Mouse (Mus musculus): ENCODE results near the gene Ctsa. TPM values are rescaled to one million over a fixed set of nuclear protein-coding genes. Genes with fewer than 3 reads are reported as not detected.
A peak's percentile ranks its signal among the peaks of the same experiment; 100 is the strongest.
"Not testable (repeated sequence)": the region's sequence is repeated elsewhere in the genome, so short reads cannot be mapped to it uniquely, and the experiment has no call there.

Gene Ctsa
- polyA plus RNA-seq, 1 experiment from 2014 or later, result 89.7 TPM

DNA sequence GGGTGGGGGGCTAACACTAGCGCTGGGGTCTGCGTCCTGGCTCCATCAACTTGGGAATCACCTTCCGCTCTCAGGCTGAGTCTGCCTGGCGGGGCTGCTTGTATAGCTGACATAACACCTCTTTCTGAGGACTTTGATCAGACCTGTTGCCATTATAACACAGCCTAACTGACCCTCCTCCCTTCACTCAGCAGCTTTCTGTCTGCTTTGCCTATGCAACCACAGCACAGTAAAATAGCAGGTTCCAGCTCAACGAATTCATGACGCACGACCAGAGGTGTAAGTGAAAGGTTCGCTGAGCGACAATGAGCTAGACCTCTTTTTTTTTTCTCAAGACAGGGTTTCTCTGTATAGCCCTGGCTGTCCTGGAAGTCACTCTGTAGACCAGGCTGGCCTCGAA is 1.6 kb upstream of the Ctsa start:
- DNase-seq (ENCODE audit: low spot score, missing footprints) (no peak), ATAC-seq (ENCODE audit: low FRiP score) (no peak)
- H3K9me3 ChIP-seq (ENCODE audit: control insufficient read depth, low read length), result no peaks in the 10 kb centered on the region
- H3K4me3 ChIP-seq (ENCODE audit: low read depth, low read length), result no peak overlapping the region
- H3K4me2 ChIP-seq, result no peak overlapping the region
- peaks cover 7% of the 10 kb centered on the region; the same call in 1 of the 2 replicates for H3K36me3 ChIP-seq (ENCODE audit: control insufficient read depth, insufficient read depth, low read length)
- H3K9ac ChIP-seq (ENCODE audit: low read length), result no peak overlapping the region
- 92% methylated on average over 10 of the region's 10 CpGs for WGBS
- peaks cover 18% of the 10 kb centered on the region for H3K4me1 ChIP-seq (ENCODE audit: control insufficient read depth, insufficient read depth, low read length)
- no peaks in the 10 kb centered on the region for H3K27me3 ChIP-seq (ENCODE audit: control insufficient read depth, insufficient read depth, low read length)
- H3K27ac ChIP-seq (ENCODE audit: low read depth, low read length), result no peak overlapping the region

DNA sequence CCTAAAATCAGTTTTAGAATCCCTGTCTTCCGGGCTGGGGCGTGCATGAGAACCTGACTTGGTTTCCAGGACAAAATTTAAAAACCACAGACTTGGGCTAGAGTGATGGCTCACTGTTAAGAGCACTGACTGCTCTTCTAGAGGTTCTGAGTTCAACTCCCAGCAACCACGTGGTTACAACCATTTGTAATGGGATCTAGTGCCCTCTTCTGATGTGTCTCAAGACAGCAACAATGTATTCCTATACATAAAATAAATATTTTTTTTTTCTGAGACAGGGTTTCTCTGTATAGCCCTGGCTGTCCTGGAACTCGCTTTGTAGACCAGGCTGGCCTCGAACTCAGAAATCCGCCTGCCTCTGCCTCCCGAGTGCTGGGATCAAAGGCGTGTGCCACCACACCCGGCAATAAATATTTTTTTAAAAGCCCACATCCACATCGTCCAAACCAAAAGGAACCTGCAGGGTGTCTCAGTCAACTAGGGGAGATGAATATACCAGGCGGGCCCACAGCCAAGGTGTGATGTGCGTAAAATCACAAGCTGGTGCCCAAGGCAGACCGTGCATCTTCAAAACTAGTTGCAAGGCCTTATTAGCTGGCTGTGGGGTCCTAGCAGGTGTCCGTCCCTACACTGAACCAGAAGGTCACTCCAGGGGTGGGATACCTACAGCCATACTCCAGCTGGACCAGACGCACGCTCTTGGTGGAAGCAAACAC is 483 bp upstream of the Ctsa start:
- DNase-seq (ENCODE audit: low spot score, missing footprints), result peak; percentile 86
- 66% methylated on average over 16 of the region's 16 CpGs for WGBS
- H3K27ac ChIP-seq (ENCODE audit: low read depth, low read length), result no peak overlapping the region; the same call in 1 of the 2 replicates

DNA sequence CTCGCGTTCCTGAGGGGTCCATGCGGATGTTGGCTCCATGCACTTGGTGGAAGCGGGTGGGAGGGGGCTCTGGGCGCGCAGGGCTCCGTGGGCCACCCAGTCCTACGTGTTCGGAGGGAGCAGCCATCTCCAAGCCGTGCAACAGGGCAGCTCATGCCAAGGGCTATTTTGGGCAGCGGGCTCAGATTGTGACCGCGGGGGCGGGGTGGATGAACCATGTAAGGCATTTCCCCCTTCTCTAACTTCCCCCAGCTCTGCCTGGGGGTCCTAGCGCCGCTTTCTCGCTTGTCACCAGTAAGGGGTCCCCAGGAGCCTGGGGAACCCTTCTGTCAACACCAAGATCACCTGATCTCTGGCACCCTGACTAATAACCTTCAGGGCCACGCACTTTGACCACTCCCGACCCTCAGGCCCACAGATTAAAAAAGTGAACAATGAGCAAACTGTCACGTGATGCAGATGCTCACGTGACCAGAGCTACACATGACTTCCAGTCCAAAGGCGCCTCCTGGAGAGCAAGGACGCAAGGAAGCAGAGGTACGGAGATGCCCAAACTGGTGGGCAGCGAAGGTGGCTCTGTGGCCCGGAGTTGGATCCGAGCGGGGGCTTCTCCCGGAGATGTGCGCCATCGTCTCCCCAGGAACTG is 764 bp downstream of the Ctsa start, which contains the start of gene Neurl2:
Gene Neurl2 (minus strand): TSS at position 143 of the 646 bp plus-strand sequence.
- Histone ChIP-seq H3K36me3 (ENCODE audit: control insufficient read depth, insufficient read depth, low read length) (no peaks in the 10 kb centered on the region), H3K27ac (ENCODE audit: low read depth, low read length) (peak within 1 kb of the TSS; percentile 7; the same call in 1 of the 2 replicates), H3K4me1 (ENCODE audit: control insufficient read depth, insufficient read depth, low read length) (peaks cover 18% of the 10 kb centered on the region), H3K4me3 (ENCODE audit: low read depth, low read length) (peak within 1 kb of the TSS; percentile 65), H3K4me2 (peak within 1 kb of the TSS; percentile 100), H3K9me3 (ENCODE audit: control insufficient read depth, low read length) (no peaks in the 10 kb centered on the region), H3K27me3 (ENCODE audit: control insufficient read depth, insufficient read depth, low read length) (no peaks in the 10 kb centered on the region), H3K9ac (ENCODE audit: low read length) (peak within 1 kb of the TSS; percentile 78)
- WGBS, result under 1% methylated on average over 31 of the region's 31 CpGs
- ATAC-seq (ENCODE audit: low FRiP score) (peak; percentile 73), DNase-seq (ENCODE audit: low spot score, missing footprints) (peak; percentile 99)

More for the DNA sequence above, 483 bp upstream of the Ctsa start:
- H3K4me2 ChIP-seq, result peak overlapping the region; percentile 100
- H3K4me1 ChIP-seq (ENCODE audit: control insufficient read depth, insufficient read depth, low read length), result peaks cover 18% of the 10 kb centered on the region
- peak overlapping the region; percentile 78 for H3K9ac ChIP-seq (ENCODE audit: low read length)
- H3K4me3 ChIP-seq (ENCODE audit: low read depth, low read length), result peak overlapping the region; percentile 65
- no peak; the same call in 1 of the 2 replicates for ATAC-seq (ENCODE audit: low FRiP score)
- no peaks in the 10 kb centered on the region for H3K9me3 ChIP-seq (ENCODE audit: control insufficient read depth, low read length)
- no peaks in the 10 kb centered on the region for H3K27me3 ChIP-seq (ENCODE audit: control insufficient read depth, insufficient read depth, low read length)
- peaks cover 6% of the 10 kb centered on the region; the same call in 1 of the 2 replicates for H3K36me3 ChIP-seq (ENCODE audit: control insufficient read depth, insufficient read depth, low read length)

DNA sequence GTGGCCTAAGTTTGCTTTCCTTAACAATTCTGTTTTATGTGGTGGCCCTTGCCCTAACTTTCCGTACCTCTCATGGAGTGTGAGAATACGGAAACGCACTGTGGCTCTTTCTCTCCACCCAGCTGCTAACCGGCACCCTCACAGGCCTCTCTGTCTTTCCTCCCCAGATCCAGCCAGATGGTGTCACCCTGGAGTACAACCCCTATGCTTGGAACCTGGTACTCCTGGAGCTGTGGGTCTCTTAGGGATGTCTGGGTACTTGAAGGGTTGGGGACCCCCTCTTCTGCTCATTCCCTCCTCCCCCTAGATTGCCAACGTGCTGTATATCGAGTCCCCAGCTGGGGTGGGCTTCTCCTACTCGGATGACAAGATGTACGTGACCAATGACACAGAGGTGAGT is 1.9 kb downstream of the Ctsa start:
- peak overlapping the region; percentile 78; the same call in 1 of the 2 replicates for H3K9ac ChIP-seq (ENCODE audit: low read length)
- H3K36me3 ChIP-seq (ENCODE audit: control insufficient read depth, insufficient read depth, low read length), result peaks cover 2% of the 10 kb centered on the region; the same call in 1 of the 2 replicates
- no peaks in the 10 kb centered on the region for H3K9me3 ChIP-seq (ENCODE audit: control insufficient read depth, low read length)
- WGBS, result 44% methylated on average over 8 of the region's 8 CpGs
- DNase-seq (ENCODE audit: low spot score, missing footprints) (no peak), ATAC-seq (ENCODE audit: low FRiP score) (no peak)
- H3K27ac ChIP-seq (ENCODE audit: low read depth, low read length), result no peak overlapping the region
- peak overlapping the region; percentile 65 for H3K4me3 ChIP-seq (ENCODE audit: low read depth, low read length)
- H3K4me1 ChIP-seq (ENCODE audit: control insufficient read depth, insufficient read depth, low read length), result peaks cover 18% of the 10 kb centered on the region
- peak overlapping the region; percentile 100 for H3K4me2 ChIP-seq
- H3K27me3 ChIP-seq (ENCODE audit: control insufficient read depth, insufficient read depth, low read length), result no peaks in the 10 kb centered on the region

GRCm38 (mm10) chr2:164835164-164835563 is 2.5 kb downstream of the Ctsa start:
- DNase-seq (ENCODE audit: low spot score, missing footprints), result no peak
- no peak overlapping the region for H3K9ac ChIP-seq (ENCODE audit: low read length)
- no peak overlapping the region for H3K4me3 ChIP-seq (ENCODE audit: low read depth, low read length)
- WGBS, result 96% methylated on average over 4 of the region's 4 CpGs
- ATAC-seq (ENCODE audit: low FRiP score), result no peak
- no peaks in the 10 kb centered on the region for H3K9me3 ChIP-seq (ENCODE audit: control insufficient read depth, low read length)
- H3K27ac ChIP-seq (ENCODE audit: low read depth, low read length), result no peak overlapping the region
- peaks cover 18% of the 10 kb centered on the region for H3K4me1 ChIP-seq (ENCODE audit: control insufficient read depth, insufficient read depth, low read length)
- H3K36me3 ChIP-seq (ENCODE audit: control insufficient read depth, insufficient read depth, low read length), result peaks cover 4% of the 10 kb centered on the region; the same call in 1 of the 2 replicates
- H3K27me3 ChIP-seq (ENCODE audit: control insufficient read depth, insufficient read depth, low read length), result no peaks in the 10 kb centered on the region
- H3K4me2 ChIP-seq, result no peak overlapping the region

DNA sequence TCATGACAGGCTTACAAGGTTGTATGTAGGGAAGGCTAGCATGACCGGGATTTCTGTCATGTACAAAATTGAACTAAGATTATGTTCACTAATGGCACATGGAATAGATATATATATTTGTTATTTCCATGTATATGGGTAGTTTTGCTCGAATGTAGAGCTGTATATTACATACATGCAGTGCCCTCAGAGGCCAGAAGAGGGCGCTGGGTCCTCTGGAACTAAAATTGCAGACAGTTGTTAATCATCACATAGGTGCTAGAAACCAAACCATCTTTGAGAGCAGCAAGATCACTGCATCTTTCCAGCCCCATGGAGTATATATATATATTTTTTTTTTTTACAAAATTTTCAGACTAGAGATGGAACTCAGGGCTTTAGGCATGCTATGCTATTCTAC is 13.1 kb downstream of the Ctsa start:
- Histone ChIP-seq H3K36me3 (ENCODE audit: control insufficient read depth, insufficient read depth, low read length) (no peaks in the 10 kb centered on the region), H3K4me2 (no peak overlapping the region), H3K27me3 (ENCODE audit: control insufficient read depth, insufficient read depth, low read length) (no peaks in the 10 kb centered on the region), H3K9me3 (ENCODE audit: control insufficient read depth, low read length) (no peaks in the 10 kb centered on the region), H3K9ac (ENCODE audit: low read length) (no peak overlapping the region), H3K4me1 (ENCODE audit: control insufficient read depth, insufficient read depth, low read length) (no peaks in the 10 kb centered on the region), H3K4me3 (ENCODE audit: low read depth, low read length) (no peak overlapping the region), H3K27ac (ENCODE audit: low read depth, low read length) (no peak overlapping the region)
- 59% methylated on average over 3 of the region's 3 CpGs for WGBS
- ATAC-seq (ENCODE audit: low FRiP score) (no peak), DNase-seq (ENCODE audit: low spot score, missing footprints) (peak; percentile 91)

DNA sequence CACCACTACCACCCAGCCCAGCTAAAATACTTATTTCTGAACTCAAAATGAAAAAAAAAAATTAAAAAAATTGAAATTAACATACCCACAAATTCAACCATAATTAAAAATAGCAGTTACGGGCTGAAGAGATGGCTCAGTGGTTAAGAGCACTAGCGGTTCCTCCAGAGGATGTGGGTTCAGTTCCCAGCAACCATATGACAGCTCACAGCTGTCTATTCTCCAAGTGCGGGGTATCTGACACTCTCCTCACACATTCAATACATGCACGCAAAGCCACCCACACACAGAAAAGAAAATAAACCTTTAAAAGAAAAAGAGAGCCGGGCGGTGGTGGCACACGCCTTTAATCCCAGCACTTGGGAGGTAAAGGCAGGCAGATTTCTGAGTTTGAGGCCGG is 17.4 kb downstream of the Ctsa start:
- Histone ChIP-seq H3K27me3 (ENCODE audit: control insufficient read depth, insufficient read depth, low read length) (no peaks in the 10 kb centered on the region), H3K36me3 (ENCODE audit: control insufficient read depth, insufficient read depth, low read length) (no peaks in the 10 kb centered on the region), H3K4me3 (ENCODE audit: low read depth, low read length) (no peak overlapping the region), H3K9ac (ENCODE audit: low read length) (no peak overlapping the region), H3K27ac (ENCODE audit: low read depth, low read length) (no peak overlapping the region), H3K4me2 (no peak overlapping the region), H3K4me1 (ENCODE audit: control insufficient read depth, insufficient read depth, low read length) (no peaks in the 10 kb centered on the region), H3K9me3 (ENCODE audit: control insufficient read depth, low read length) (no peaks in the 10 kb centered on the region)
- no peak for ATAC-seq (ENCODE audit: low FRiP score)
- no peak for DNase-seq (ENCODE audit: low spot score, missing footprints)
- WGBS, result 88% methylated on average over 8 of the region's 8 CpGs

- H3K4me2 ChIP-seq; H3K9me3 ChIP-seq (ENCODE audit: control insufficient read depth, low read length); H3K4me1 ChIP-seq (ENCODE audit: control insufficient read depth, insufficient read depth, low read length); H3K9ac ChIP-seq (ENCODE audit: low read length); ATAC-seq (ENCODE audit: low FRiP score); H3K4me3 ChIP-seq (ENCODE audit: low read depth, low read length); H3K27me3 ChIP-seq (ENCODE audit: control insufficient read depth, insufficient read depth, low read length); DNase-seq (ENCODE audit: low spot score, missing footprints); H3K36me3 ChIP-seq (ENCODE audit: control insufficient read depth, insufficient read depth, low read length); H3K27ac ChIP-seq (ENCODE audit: low read depth, low read length): not testable (repeated sequence)
- 66% methylated on average over 5 of the region's 5 CpGs for WGBS
Observed at GRCm38 (mm10) chr2:164855572-164855971, 22.9 kb downstream of the Ctsa start.
